Mouse (Mus musculus) heart, embryonic 16.5 days (tissue): ENCODE data around the gene Kcnq1. TPM values are rescaled to one million over a fixed set of nuclear protein-coding genes. Genes with fewer than 3 reads are reported as not detected.
A peak's percentile ranks its signal among the peaks of the same experiment; 100 is the strongest.

Experiments
- ATAC-seq: fragments of 200-750 bp; cut with Nextera tagmentation; replicated peaks from 2 replicates; pipeline ENCODE4 v1.8.0; 2017; ENCODE audit warnings: moderate number of reproducible peaks; ENCODE audit not compliant: insufficient read depth, low FRiP score; ENCODE audit errors: extremely low read depth
- H3K27ac ChIP-seq: fragments of 300-500 bp; sonication (generic); 2 replicates; pipeline ENCODE4 v1.5.1; 2014; ENCODE audit warnings: mild to moderate bottlenecking, low read length, control low read depth, moderate library complexity
- H3K27me3 ChIP-seq: fragments of 300-500 bp; sonication (generic); 2 replicates; pipeline ENCODE4 v1.6.1; 2014; ENCODE audit warnings: low read length, mixed read lengths; ENCODE audit not compliant: control insufficient read depth, insufficient read depth
- H3K36me3 ChIP-seq: fragments of 300-500 bp; sonication (generic); 2 replicates; pipeline ENCODE4 v1.6.1; 2014; ENCODE audit not compliant: control insufficient read depth, insufficient read depth
- H3K4me1 ChIP-seq: fragments of 300-500 bp; sonication (generic); 2 replicates; pipeline ENCODE4 v1.6.1; 2014; ENCODE audit warnings: low read length, mixed read lengths; ENCODE audit not compliant: control insufficient read depth, insufficient read depth
- H3K4me2 ChIP-seq: fragments of 300-500 bp; sonication (generic); 2 replicates; pipeline ENCODE4 v1.6.1; 2014; ENCODE audit warnings: low read depth, mild to moderate bottlenecking, control low read depth, low read length
- H3K4me3 ChIP-seq: fragments of 300-500 bp; sonication (generic); 2 replicates; pipeline ENCODE4 v1.5.1; 2014; ENCODE audit warnings: mild to moderate bottlenecking, control low read depth, low read length
- H3K9ac ChIP-seq: fragments of 300-500 bp; sonication (generic); 2 replicates; pipeline ENCODE4 v1.6.1; 2014; ENCODE audit warnings: low read length, control low read depth
- H3K9me3 ChIP-seq: fragments of 300-500 bp; sonication (generic); replicated peaks from 2 replicates; pipeline ENCODE4 v1.6.1; 2016; ENCODE audit warnings: low read length; ENCODE audit not compliant: control insufficient read depth
- WGBS: fragments of 180-500 bp; shearing (Covaris S2); extraction: QIAGEN DNeasy Blood & Tissue Kit; methylation state at CpG from one replicate; pipeline ENCODE4 v1.1.7; 2014; 5-methylcytosine and 5-hydroxymethylcytosine counted together
- polyA plus RNA-seq: library from polyadenylated mRNA; unstranded; fragments of >200 nt; fragmentation: Nextera tagmentation; extraction: Ambion mirVana; gene quantifications from 2 replicates; pipeline ENCODE4 v1.2.1, GENCODE M21; 2015

The Kcnq1 gene
- polyA plus RNA-seq, 1 experiment from 2014 or later: 34.9 TPM

- ATAC-seq: no peak
- Histone ChIP-seq H3K4me3 (no peak overlapping the region), H3K36me3 (no peaks in the 10 kb centered on the region), H3K4me2 (no peak overlapping the region), H3K9ac (no peak overlapping the region; the same call in 1 of the 2 replicates), H3K9me3 (no peaks in the 10 kb centered on the region), H3K27ac (peak overlapping the region; percentile 82), H3K27me3 (no peaks in the 10 kb centered on the region), H3K4me1 (peaks cover 31% of the 10 kb centered on the region)
- 40% methylated on average over 5 of the region's 5 CpGs for WGBS
Measured at GRCm38 (mm10) chr7:143155257-143155656, 49.1 kb downstream of the Kcnq1 start.

GRCm38 (mm10) chr7:143158690-143159425, 52.7 kb downstream of the Kcnq1 start:
- Histone ChIP-seq H3K4me2 (no peak overlapping the region), H3K4me1 (peaks cover 33% of the 10 kb centered on the region), H3K27me3 (no peaks in the 10 kb centered on the region), H3K4me3 (no peak overlapping the region), H3K9ac (no peak overlapping the region; the same call in 1 of the 2 replicates), H3K36me3 (no peaks in the 10 kb centered on the region), H3K27ac (no peak overlapping the region), H3K9me3 (no peaks in the 10 kb centered on the region)
- 81% methylated on average over 13 of the region's 14 CpGs for WGBS
- no peak for ATAC-seq

GRCm38 (mm10) chr7:143159446-143159845, 53.3 kb downstream of the Kcnq1 start:
- Histone ChIP-seq H3K4me3 (no peak overlapping the region), H3K4me1 (peaks cover 27% of the 10 kb centered on the region), H3K9ac (peak overlapping the region; percentile 7; the same call in 1 of the 2 replicates), H3K9me3 (no peaks in the 10 kb centered on the region), H3K27ac (no peak overlapping the region), H3K4me2 (no peak overlapping the region), H3K36me3 (no peaks in the 10 kb centered on the region), H3K27me3 (no peaks in the 10 kb centered on the region)
- ATAC-seq: no peak
- 51% methylated on average over 11 of the region's 11 CpGs for WGBS

- H3K9ac ChIP-seq: no peak overlapping the region
- H3K4me3 ChIP-seq: no peak overlapping the region
- H3K27ac ChIP-seq: no peak overlapping the region
- no peaks in the 10 kb centered on the region for H3K36me3 ChIP-seq
- peaks cover 24% of the 10 kb centered on the region for H3K4me1 ChIP-seq
- WGBS: 28% methylated on average over 5 of the region's 5 CpGs
- H3K9me3 ChIP-seq: no peaks in the 10 kb centered on the region
- H3K27me3 ChIP-seq: no peaks in the 10 kb centered on the region
- H3K4me2 ChIP-seq: no peak overlapping the region
- ATAC-seq: no peak
Measured at GRCm38 (mm10) chr7:143160057-143160456, 53.9 kb downstream of the Kcnq1 start.

GRCm38 (mm10) chr7:143162051-143162450, 55.9 kb downstream of the Kcnq1 start:
- Histone ChIP-seq H3K9me3 (no peaks in the 10 kb centered on the region), H3K4me3 (no peak overlapping the region), H3K9ac (no peak overlapping the region), H3K36me3 (no peaks in the 10 kb centered on the region), H3K4me1 (peaks cover 20% of the 10 kb centered on the region), H3K27ac (no peak overlapping the region), H3K4me2 (no peak overlapping the region), H3K27me3 (no peaks in the 10 kb centered on the region)
- ATAC-seq: no peak
- 64% methylated on average over 3 of the region's 3 CpGs for WGBS

GRCm38 (mm10) chr7:143164074-143164473, 57.9 kb downstream of the Kcnq1 start:
- Histone ChIP-seq H3K36me3 (no peaks in the 10 kb centered on the region), H3K4me1 (peaks cover 16% of the 10 kb centered on the region), H3K9ac (no peak overlapping the region), H3K27ac (no peak overlapping the region), H3K27me3 (no peaks in the 10 kb centered on the region), H3K4me3 (no peak overlapping the region), H3K9me3 (no peaks in the 10 kb centered on the region), H3K4me2 (no peak overlapping the region)
- ATAC-seq: no peak

GRCm38 (mm10) chr7:143165687-143166265, 59.6 kb downstream of the Kcnq1 start:
- H3K4me2 ChIP-seq: no peak overlapping the region
- 52% methylated on average over 7 of the region's 7 CpGs for WGBS
- no peak overlapping the region; the same call in 1 of the 2 replicates for H3K27ac ChIP-seq

GRCm38 (mm10) chr7:143167275-143167674, 61.1 kb downstream of the Kcnq1 start:
- H3K27ac ChIP-seq: no peak overlapping the region
- H3K4me2 ChIP-seq: no peak overlapping the region
- H3K36me3 ChIP-seq: no peaks in the 10 kb centered on the region
- no peaks in the 10 kb centered on the region for H3K27me3 ChIP-seq
- no peak overlapping the region for H3K9ac ChIP-seq
- peaks cover 3% of the 10 kb centered on the region; the same call in 1 of the 2 replicates for H3K4me1 ChIP-seq
- H3K9me3 ChIP-seq: no peaks in the 10 kb centered on the region
- ATAC-seq: no peak
- 70% methylated on average over 3 of the region's 3 CpGs for WGBS
- H3K4me3 ChIP-seq: no peak overlapping the region

More at GRCm38 (mm10) chr7:143165687-143166265, 59.6 kb downstream of the Kcnq1 start:
- peaks cover 3% of the 10 kb centered on the region; the same call in 1 of the 2 replicates for H3K4me1 ChIP-seq
- H3K9me3 ChIP-seq: no peaks in the 10 kb centered on the region
- no peaks in the 10 kb centered on the region for H3K27me3 ChIP-seq
- no peak overlapping the region for H3K9ac ChIP-seq
- no peaks in the 10 kb centered on the region for H3K36me3 ChIP-seq
- no peak overlapping the region for H3K4me3 ChIP-seq
- no peak for ATAC-seq

GRCm38 (mm10) chr7:143169371-143169770, 63.2 kb downstream of the Kcnq1 start:
- H3K4me2 ChIP-seq: no peak overlapping the region
- H3K36me3 ChIP-seq: no peaks in the 10 kb centered on the region
- no peak overlapping the region for H3K4me3 ChIP-seq
- H3K4me1 ChIP-seq: peaks cover 3% of the 10 kb centered on the region; the same call in 1 of the 2 replicates
- 84% methylated on average over 3 of the region's 3 CpGs for WGBS
- no peaks in the 10 kb centered on the region for H3K9me3 ChIP-seq
- no peak overlapping the region for H3K9ac ChIP-seq
- no peaks in the 10 kb centered on the region for H3K27me3 ChIP-seq
- no peak overlapping the region for H3K27ac ChIP-seq
- no peak for ATAC-seq
